ENCODE assay signal across 9 mouse cellular contexts in the genomic region with DNA sequence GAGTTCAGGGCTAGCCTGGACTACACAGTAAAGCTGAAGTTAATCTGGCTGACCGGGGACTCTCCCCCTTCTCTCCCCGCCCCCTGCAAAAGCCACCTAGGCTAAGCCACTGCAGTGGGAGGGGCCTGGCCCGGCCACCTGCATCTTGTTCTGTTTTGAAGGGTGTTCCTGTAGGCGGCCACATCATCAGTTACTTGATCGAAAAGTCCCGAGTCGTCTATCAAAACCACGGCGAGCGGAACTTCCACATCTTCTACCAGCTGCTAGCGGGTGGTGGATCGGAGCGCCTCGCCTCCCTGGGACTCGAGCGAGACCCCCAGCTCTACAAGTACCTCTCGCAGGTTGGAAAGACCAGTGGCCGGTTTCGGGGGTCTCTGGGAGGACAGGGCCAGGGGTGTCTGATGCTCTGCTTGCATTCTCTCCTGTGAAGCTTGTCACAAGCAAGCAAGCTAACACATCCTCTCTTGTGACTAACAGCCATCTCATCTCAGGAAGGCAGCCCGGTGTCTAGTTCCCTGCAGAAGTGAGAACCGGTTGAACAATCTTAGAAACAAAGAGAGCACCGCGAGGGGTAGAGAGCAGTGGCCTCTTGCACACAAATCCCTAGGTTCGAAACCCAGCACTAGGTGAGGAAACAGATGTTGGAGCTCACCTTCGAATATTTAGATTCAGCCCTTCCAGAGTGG. TPM values are rescaled to one million over a fixed set of nuclear protein-coding genes. Genes with fewer than 3 reads are reported as not detected.
DNase-seq lines count a peak whose midpoint lies in the region; ATAC-seq and TF ChIP-seq lines count a peak whose summit lies in the region.
"Had no signal": no experiment of that assay in that cellular context is flagged by ENCODE, and none has a peak within 500 bp of the region (broad histone marks: within the 10 kb centered on the region; RNA-seq: fewer than 3 reads in every experiment).

No protein-coding gene starts in this region.

- no peaks in the 10 kb centered on the region for H3K36me3 ChIP-seq in kidney, embryonic 16.5 days (ENCODE audit: insufficient read depth, low read length)
- H3K36me3 ChIP-seq in limb, embryonic 14.5 days (ENCODE audit: control insufficient read depth, insufficient read depth, low read length): no peaks in the 10 kb centered on the region
- H3K36me3 ChIP-seq in thymus, adult 2 months (ENCODE audit: control insufficient read depth, insufficient read depth, low read length): no peaks in the 10 kb centered on the region

- H3K9ac ChIP-seq in kidney, embryonic 16.5 days (replicated peaks; ENCODE audit: low read length): no peak overlapping the region
- H3K9ac ChIP-seq in limb, embryonic 14.5 days (ENCODE audit: low read depth, low read length, severe bottlenecking): 0 out of 2 replicates have a peak overlapping the region, but pooled peaks have one; percentile 1

- no peaks in the 10 kb centered on the region for H3K9me3 ChIP-seq in kidney, embryonic 16.5 days (ENCODE audit: low read length)
- no peaks in the 10 kb centered on the region for H3K9me3 ChIP-seq in limb, embryonic 14.5 days (ENCODE audit: control insufficient read depth, low read length)

- H3K4me1 ChIP-seq in kidney, embryonic 16.5 days (ENCODE audit: insufficient read depth, low read length): no peaks in the 10 kb centered on the region
- H3K4me1 ChIP-seq in limb, embryonic 14.5 days (ENCODE audit: control insufficient read depth, insufficient read depth, low read length): no peaks in the 10 kb centered on the region
- peaks cover 15% of the 10 kb centered on the region for H3K4me1 ChIP-seq in thymus, adult 2 months (replicated peaks; ENCODE audit: control insufficient read depth, insufficient read depth, low read length)

- H3K27me3 ChIP-seq in kidney, embryonic 16.5 days (ENCODE audit: insufficient read depth, low read length): no peaks in the 10 kb centered on the region; the same call in none of the 2 replicates
- H3K27me3 ChIP-seq in limb, embryonic 14.5 days (ENCODE audit: control insufficient read depth, insufficient read depth, low read length): no peaks in the 10 kb centered on the region
- H3K27me3 ChIP-seq in thymus, adult 2 months (ENCODE audit: control insufficient read depth, insufficient read depth, low read length): no peaks in the 10 kb centered on the region

- WGBS in kidney, embryonic 16.5 days: 62% methylated on average over 25 of the region's 25 CpGs
- 63% methylated on average over 25 of the region's 25 CpGs for WGBS in limb, embryonic 14.5 days
- 5% methylated on average over 25 of the region's 25 CpGs for WGBS in thymus, adult 2 months

- H3K27ac ChIP-seq in kidney, embryonic 16.5 days (ENCODE audit: low read length): no peak overlapping the region
- H3K27ac ChIP-seq in limb, embryonic 14.5 days (replicated peaks; ENCODE audit: low read depth, low read length): no peak overlapping the region
- H3K27ac ChIP-seq in thymus, adult 2 months (ENCODE audit: control insufficient read depth, insufficient read depth, low read length): peak overlapping the region; percentile 11; the same call in 1 of the 2 replicates

- no peak overlapping the region for H3K4me3 ChIP-seq in kidney, embryonic 16.5 days (ENCODE audit: low read length)
- H3K4me3 ChIP-seq in limb, embryonic 14.5 days (replicated peaks; ENCODE audit: low read length): no peak overlapping the region
- peak overlapping the region; percentile 25 for H3K4me3 ChIP-seq in thymus, adult 2 months (ENCODE audit: control insufficient read depth, insufficient read depth, low read length)

- no peak for DNase-seq in kidney, adult 8-10 months
- DNase-seq in ZHBTc4 (ENCODE audit: low read depth, low spot score): peak; percentile 36
- no peak for DNase-seq in limb, embryonic 14.5 days (ENCODE audit: low spot score)
- DNase-seq in thymus, adult 2 months: peak; percentile 58
- DNase-seq in urinary bladder, postnatal 36 days (ENCODE audit: low spot score in 2 of 2): no peak
- DNase-seq in gastrocnemius, adult 8-10 months (ENCODE audit: low spot score in 2 of 2): no peak
- no peak for DNase-seq in adrenal gland, adult 18-20 months (ENCODE audit: low spot score in 2 of 2)

- no peak for TF ChIP-seq CTCF in thymus, adult 2 months (IDR thresholded peaks at IDR 0.05; ENCODE audit: borderline replicate concordance, control insufficient read depth, extremely low read depth, insufficient read depth, low read length, poor library complexity)

- TF ChIP-seq POLR2A in limb, embryonic 14.5 days (IDR thresholded peaks at IDR 0.05; ENCODE audit: borderline replicate concordance, extremely low read depth, insufficient read depth, insufficient read length): no peak
- TF ChIP-seq POLR2A in thymus, adult 2 months (IDR thresholded peaks at IDR 0.05; ENCODE audit: control insufficient read depth, extremely low read depth, insufficient read depth, low read length, poor library complexity): no peak

- H3K4me2 ChIP-seq in kidney, embryonic 16.5 days (replicated peaks; ENCODE audit: low read depth, low read length): peak overlapping the region; percentile 23; the same call in 1 of the 2 replicates
- no peak overlapping the region for H3K4me2 ChIP-seq in limb, embryonic 14.5 days (replicated peaks; ENCODE audit: low read depth, low read length, severe bottlenecking)

- ATAC-seq in kidney, embryonic 16.5 days (ENCODE audit: low FRiP score, low TSS enrichment): no peak
- ATAC-seq in limb, embryonic 14.5 days (ENCODE audit: low FRiP score, low read depth): no peak

RNA-seq across cellular contexts. Expression of a gene that starts 34.3 kb away (rescaled TPM):
- 2.4 and 2.8 TPM in 2 replicates for polyA plus RNA-seq in kidney, embryonic 16.5 days (2015; fragmentation: Nextera tagmentation; extraction: Ambion mirVana)
- polyA plus RNA-seq in limb, embryonic 14.5 days (2012; rRNA removed): 1.6 TPM in 2 replicates
- 2.2 and 2.4 TPM in 2 replicates for polyA plus RNA-seq in limb, embryonic 14.5 days (2014; fragmentation: Nextera tagmentation; extraction: Ambion mirVana)
- polyA plus RNA-seq in thymus, adult 2 months (2012; rRNA removed): 0.69 and 0.80 TPM in 2 replicates
- total RNA-seq in gastrocnemius, adult 8-10 months (2022): not detected
- total RNA-seq in adrenal gland, adult 18-20 months (2021): under 1 TPM; 0.23 to 0.64 TPM

RNA-seq across cellular contexts. Expression of a gene that starts 49.6 kb away (rescaled TPM):
- 0.10 TPM in 1 of 2 replicates, not detected in the other for polyA plus RNA-seq in kidney, embryonic 16.5 days (2015; fragmentation: Nextera tagmentation; extraction: Ambion mirVana)
- polyA plus RNA-seq in limb, embryonic 14.5 days (2012; rRNA removed): 0.09 and 0.13 TPM in 2 replicates
- not detected in 2 replicates for polyA plus RNA-seq in limb, embryonic 14.5 days (2014; fragmentation: Nextera tagmentation; extraction: Ambion mirVana)
- polyA plus RNA-seq in thymus, adult 2 months (2012; rRNA removed): 0.20 and 0.26 TPM in 2 replicates
- total RNA-seq in gastrocnemius, adult 8-10 months (2022): not detected
- not detected for total RNA-seq in adrenal gland, adult 18-20 months (2021)
- total RNA-seq: left cerebral cortex, adult 18-20 months had no signal

RNA-seq across cellular contexts. Expression of a gene that starts 57.1 kb away (rescaled TPM):
- 116 and 124 TPM in 2 replicates for polyA plus RNA-seq in kidney, embryonic 16.5 days (2015; fragmentation: Nextera tagmentation; extraction: Ambion mirVana)
- 89.4 and 93.1 TPM in 2 replicates for polyA plus RNA-seq in limb, embryonic 14.5 days (2012; rRNA removed)
- 103 and 105 TPM in 2 replicates for polyA plus RNA-seq in limb, embryonic 14.5 days (2014; fragmentation: Nextera tagmentation; extraction: Ambion mirVana)
- 76.3 and 87.7 TPM in 2 replicates for polyA plus RNA-seq in thymus, adult 2 months (2012; rRNA removed)
- total RNA-seq in gastrocnemius, adult 8-10 months (2022): 10 to 100 TPM; 10.2 to 16.6 (median 14.2) TPM
- total RNA-seq in adrenal gland, adult 18-20 months (2021): 10 to 100 TPM; 72.4 to 72.6 TPM

RNA-seq across cellular contexts. Expression of a gene that starts 57.2 kb away (rescaled TPM):
- 51.5 and 54.0 TPM in 2 replicates for polyA plus RNA-seq in kidney, embryonic 16.5 days (2015; fragmentation: Nextera tagmentation; extraction: Ambion mirVana)
- 57.6 and 78.4 TPM in 2 replicates for polyA plus RNA-seq in limb, embryonic 14.5 days (2012; rRNA removed)
- 51.2 and 56.4 TPM in 2 replicates for polyA plus RNA-seq in limb, embryonic 14.5 days (2014; fragmentation: Nextera tagmentation; extraction: Ambion mirVana)
- polyA plus RNA-seq in thymus, adult 2 months (2012; rRNA removed): 123 and 133 TPM in 2 replicates
- total RNA-seq in gastrocnemius, adult 8-10 months (2022): 100 to 1,000 TPM; 129 to 147 (median 134) TPM
- 10 to 100 TPM; 62.7 to 67.8 TPM for total RNA-seq in adrenal gland, adult 18-20 months (2021)

Comparison
In these comparisons a context has a peak if more than half of its experiments do, and no peak if none do; other contexts are left out.
1. DNase-seq: peak in ZHBTc4 (single experiment) and thymus, adult 2 months (single experiment); none in kidney, adult 8-10 months (0 of 2), limb, embryonic 14.5 days (single experiment), urinary bladder, postnatal 36 days (0 of 2), gastrocnemius, adult 8-10 months (0 of 2) and adrenal gland, adult 18-20 months (0 of 2).